Mouse (Mus musculus) neural tube, embryonic 13.5 days (tissue): ENCODE measurements around the gene B3galt4. TPM values are rescaled to one million over a fixed set of nuclear protein-coding genes. Genes with fewer than 3 reads are reported as not detected.

Experiments used
- ATAC-seq: fragments of 200-750 bp; cut with Nextera tagmentation; 2 replicates; pipeline ENCODE4 v1.8.0; 2017; ENCODE audit warnings: low read depth, mild to moderate bottlenecking, moderate TSS enrichment, moderate library complexity
- H3K27ac ChIP-seq: fragments of 300-500 bp; sonication (generic); replicated peaks from 2 replicates; pipeline ENCODE4 v1.5.1; 2015; ENCODE audit warnings: moderate library complexity, mild to moderate bottlenecking, inconsistent platforms
- H3K27me3 ChIP-seq: fragments of 300-500 bp; sonication (generic); 2 replicates; pipeline ENCODE4 v1.6.1; 2015; ENCODE audit warnings: mild to moderate bottlenecking, inconsistent platforms
- H3K36me3 ChIP-seq: fragments of 300-500 bp; sonication (generic); 2 replicates; pipeline ENCODE4 v1.6.1; 2015; ENCODE audit warnings: mild to moderate bottlenecking, inconsistent platforms
- H3K4me1 ChIP-seq: fragments of 300-500 bp; sonication (generic); replicated peaks from 2 replicates; pipeline ENCODE4 v1.6.1; 2015; ENCODE audit warnings: inconsistent platforms
- H3K4me2 ChIP-seq: fragments of 300-500 bp; sonication (generic); 2 replicates; pipeline ENCODE4 v1.6.1; 2015; ENCODE audit warnings: inconsistent platforms, mild to moderate bottlenecking, moderate library complexity
- H3K4me3 ChIP-seq: fragments of 300-500 bp; sonication (generic); 2 replicates; pipeline ENCODE4 v1.5.1; 2015; ENCODE audit warnings: mild to moderate bottlenecking, inconsistent platforms
- H3K9ac ChIP-seq: fragments of 300-500 bp; sonication (generic); 2 replicates; pipeline ENCODE4 v1.6.1; 2015; ENCODE audit warnings: moderate library complexity, mild to moderate bottlenecking, inconsistent platforms
- H3K9me3 ChIP-seq: fragments of 300-500 bp; sonication (generic); 2 replicates; pipeline ENCODE4 v1.6.1; 2016; ENCODE audit warnings: inconsistent platforms
- WGBS: fragments of 180-500 bp; shearing (Covaris S2); methylation state at CpG from one replicate; pipeline ENCODE4 v1.1.7; 2015; 5-methylcytosine and 5-hydroxymethylcytosine counted together
- polyA plus RNA-seq: library from polyadenylated mRNA; unstranded; fragments of >200 nt; fragmentation: Nextera tagmentation; extraction: Ambion mirVana; gene quantifications from 2 replicates; pipeline ENCODE4 v1.2.1, GENCODE M21; 2015

The B3galt4 gene
- polyA plus RNA-seq, 1 experiment from 2014 or later = 11.7 TPM

- Histone ChIP-seq H3K4me3 (no peak overlapping the region), H3K4me1 (peaks cover 26% of the 10 kb centered on the region), H3K27me3 (peaks cover 52% of the 10 kb centered on the region), H3K9me3 (no peaks in the 10 kb centered on the region), H3K27ac (peak overlapping the region; percentile 65; the same call in 1 of the 2 replicates), H3K36me3 (no peaks in the 10 kb centered on the region), H3K9ac (peak overlapping the region; percentile 45; the same call in 1 of the 2 replicates), H3K4me2 (peak overlapping the region; percentile 55)
- peak; percentile 30; the same call in 1 of the 2 replicates for ATAC-seq
- 81% methylated on average over 19 of the region's 19 CpGs for WGBS
Observed at GRCm38 (mm10) chr17:33980181-33981035, 29.1 kb upstream of the B3galt4 start.

- H3K4me2 ChIP-seq = no peak overlapping the region
- H3K4me3 ChIP-seq = no peak overlapping the region
- H3K9me3 ChIP-seq = no peaks in the 10 kb centered on the region
- no peaks in the 10 kb centered on the region for H3K36me3 ChIP-seq
- ATAC-seq = no peak
- peaks cover 26% of the 10 kb centered on the region for H3K4me1 ChIP-seq
- H3K27ac ChIP-seq = no peak overlapping the region
- peaks cover 57% of the 10 kb centered on the region for H3K27me3 ChIP-seq
- WGBS = 84% methylated on average over 6 of the region's 6 CpGs
- H3K9ac ChIP-seq = no peak overlapping the region
Observed at GRCm38 (mm10) chr17:33979512-33980050, 28.3 kb upstream of the B3galt4 start.

GRCm38 (mm10) chr17:33978631-33979031 lies 27.3 kb upstream of the B3galt4 start:
- H3K27me3 ChIP-seq = peaks cover 63% of the 10 kb centered on the region

GRCm38 (mm10) chr17:33977861-33978557 lies 26.7 kb upstream of the B3galt4 start:
- no peak for ATAC-seq
- Histone ChIP-seq H3K4me2 (peak overlapping the region; percentile 56), H3K9me3 (no peaks in the 10 kb centered on the region), H3K36me3 (no peaks in the 10 kb centered on the region), H3K27ac (no peak overlapping the region), H3K4me3 (peak overlapping the region; percentile 35), H3K9ac (peak overlapping the region; percentile 49), H3K27me3 (peaks cover 69% of the 10 kb centered on the region), H3K4me1 (peaks cover 26% of the 10 kb centered on the region)
- 2% methylated on average over 57 of the region's 57 CpGs for WGBS

More at GRCm38 (mm10) chr17:33978631-33979031, 27.3 kb upstream of the B3galt4 start:
- Histone ChIP-seq H3K9ac (peak overlapping the region; percentile 49), H3K9me3 (no peaks in the 10 kb centered on the region), H3K4me1 (peaks cover 26% of the 10 kb centered on the region), H3K4me2 (peak overlapping the region; percentile 56), H3K27ac (no peak overlapping the region), H3K36me3 (no peaks in the 10 kb centered on the region), H3K4me3 (peak overlapping the region; percentile 35)
- ATAC-seq = no peak
- WGBS = 3% methylated on average over 17 of the region's 17 CpGs

GRCm38 (mm10) chr17:33973572-33973971 lies 22.3 kb upstream of the B3galt4 start:
- Histone ChIP-seq H3K4me1 (peaks cover 10% of the 10 kb centered on the region), H3K9me3 (no peaks in the 10 kb centered on the region), H3K4me3 (no peak overlapping the region), H3K4me2 (no peak overlapping the region), H3K27ac (no peak overlapping the region), H3K36me3 (no peaks in the 10 kb centered on the region), H3K27me3 (peaks cover 53% of the 10 kb centered on the region), H3K9ac (no peak overlapping the region)
- WGBS = 64% methylated on average over 3 of the region's 3 CpGs
- no peak for ATAC-seq

GRCm38 (mm10) chr17:33972691-33973090 lies 21.4 kb upstream of the B3galt4 start:
- Histone ChIP-seq H3K27ac (no peak overlapping the region), H3K27me3 (peaks cover 45% of the 10 kb centered on the region), H3K36me3 (no peaks in the 10 kb centered on the region), H3K4me3 (no peak overlapping the region), H3K4me2 (no peak overlapping the region), H3K9ac (no peak overlapping the region), H3K9me3 (no peaks in the 10 kb centered on the region), H3K4me1 (0 out of 2 replicates have a peak, but pooled peaks cover 1% of the 10 kb centered on the region)
- WGBS = 14% methylated on average over 1 of the region's 1 CpGs
- no peak for ATAC-seq

- H3K27me3 ChIP-seq = peaks cover 17% of the 10 kb centered on the region
- no peaks in the 10 kb centered on the region for H3K4me1 ChIP-seq
- H3K27ac ChIP-seq = no peak overlapping the region
- no peak overlapping the region for H3K4me3 ChIP-seq
- WGBS = 75% methylated on average over 4 of the region's 4 CpGs
- H3K36me3 ChIP-seq = peaks cover 22% of the 10 kb centered on the region
- ATAC-seq = no peak
- H3K4me2 ChIP-seq = no peak overlapping the region
- no peak overlapping the region for H3K9ac ChIP-seq
- H3K9me3 ChIP-seq = no peaks in the 10 kb centered on the region
Observed at GRCm38 (mm10) chr17:33969394-33969793, 18.1 kb upstream of the B3galt4 start.

GRCm38 (mm10) chr17:33968927-33969326 lies 17.6 kb upstream of the B3galt4 start:
- WGBS = 27% methylated on average over 5 of the region's 5 CpGs
- H3K4me3 ChIP-seq = no peak overlapping the region
- no peak overlapping the region for H3K27ac ChIP-seq
- H3K9me3 ChIP-seq = no peaks in the 10 kb centered on the region
- peaks cover 14% of the 10 kb centered on the region for H3K27me3 ChIP-seq
- peaks cover 25% of the 10 kb centered on the region for H3K36me3 ChIP-seq
- ATAC-seq = peak; percentile 64
- no peak overlapping the region for H3K4me2 ChIP-seq
- no peak overlapping the region for H3K9ac ChIP-seq
- H3K4me1 ChIP-seq = no peaks in the 10 kb centered on the region

- no peak overlapping the region for H3K4me2 ChIP-seq
- 2% methylated on average over 9 of the region's 9 CpGs for whole genome bisulfite sequencing
Observed at GRCm38 (mm10) chr17:33968489-33968888, 17.2 kb upstream of the B3galt4 start.

GRCm38 (mm10) chr17:33965846-33966550 lies 14.7 kb upstream of the B3galt4 start:
- no peaks in the 10 kb centered on the region for H3K9me3 ChIP-seq
- no peaks in the 10 kb centered on the region for H3K27me3 ChIP-seq
- ATAC-seq = no peak
- H3K4me2 ChIP-seq = no peak overlapping the region
- no peaks in the 10 kb centered on the region for H3K4me1 ChIP-seq
- H3K9ac ChIP-seq = no peak overlapping the region
- H3K36me3 ChIP-seq = peaks cover 54% of the 10 kb centered on the region
- H3K27ac ChIP-seq = no peak overlapping the region
- 91% methylated on average over 16 of the region's 16 CpGs for WGBS
- H3K4me3 ChIP-seq = no peak overlapping the region

More at GRCm38 (mm10) chr17:33968489-33968888, 17.2 kb upstream of the B3galt4 start:
- H3K9me3 ChIP-seq = no peaks in the 10 kb centered on the region
- H3K4me3 ChIP-seq = no peak overlapping the region
- ATAC-seq = peak; percentile 87
- no peaks in the 10 kb centered on the region for H3K4me1 ChIP-seq
- H3K36me3 ChIP-seq = peaks cover 29% of the 10 kb centered on the region
- peaks cover 10% of the 10 kb centered on the region for H3K27me3 ChIP-seq
- no peak overlapping the region for H3K27ac ChIP-seq
- H3K9ac ChIP-seq = no peak overlapping the region

GRCm38 (mm10) chr17:33965082-33965845 lies 14.0 kb upstream of the B3galt4 start:
- Histone ChIP-seq H3K27me3 (no peaks in the 10 kb centered on the region), H3K36me3 (peaks cover 61% of the 10 kb centered on the region), H3K27ac (no peak overlapping the region), H3K9me3 (no peaks in the 10 kb centered on the region), H3K4me3 (no peak overlapping the region), H3K4me2 (no peak overlapping the region), H3K9ac (no peak overlapping the region), H3K4me1 (no peaks in the 10 kb centered on the region)
- 90% methylated on average over 14 of the region's 17 CpGs for WGBS
- no peak for ATAC-seq
